Mouse (Mus musculus) myocyte (in vitro differentiated cells): ENCODE results near the gene E030018B13Rik.

Experiments
- CEBPB ChIP-seq: IDR thresholded peaks from 2 replicates; pipeline ENCODE4 v1.6.1; 2011; ENCODE audit warnings: mild to moderate bottlenecking, moderate library complexity; ENCODE audit not compliant: poor library complexity, insufficient read depth, severe bottlenecking
- MAX ChIP-seq: IDR thresholded peaks from one replicate; pipeline ENCODE4 v1.6.1; 2011; ENCODE audit warnings: low read depth, mild to moderate bottlenecking, control low read depth
- MYOG ChIP-seq, 3 experiments: IDR thresholded peaks; one replicate each; pipeline ENCODE4 v1.6.1; 2011; ENCODE audit warnings: control low read depth in 2 of 3, low read depth in 2 of 3, mild to moderate bottlenecking in 2 of 3; ENCODE audit not compliant: insufficient read length in 2 of 3, control insufficient read depth in 1 of 3, insufficient read depth in 1 of 3
- POLR2A ChIP-seq: IDR thresholded peaks from one replicate; pipeline ENCODE4 v1.6.1; 2011; ENCODE audit warnings: low read depth, mild to moderate bottlenecking, control low read depth, moderate library complexity; ENCODE audit not compliant: insufficient read length
- POLR2AphosphoS2 ChIP-seq: IDR thresholded peaks from one replicate; pipeline ENCODE4 v1.6.1; 2011; ENCODE audit warnings: low read depth, control low read depth; ENCODE audit not compliant: insufficient read length

DNA sequence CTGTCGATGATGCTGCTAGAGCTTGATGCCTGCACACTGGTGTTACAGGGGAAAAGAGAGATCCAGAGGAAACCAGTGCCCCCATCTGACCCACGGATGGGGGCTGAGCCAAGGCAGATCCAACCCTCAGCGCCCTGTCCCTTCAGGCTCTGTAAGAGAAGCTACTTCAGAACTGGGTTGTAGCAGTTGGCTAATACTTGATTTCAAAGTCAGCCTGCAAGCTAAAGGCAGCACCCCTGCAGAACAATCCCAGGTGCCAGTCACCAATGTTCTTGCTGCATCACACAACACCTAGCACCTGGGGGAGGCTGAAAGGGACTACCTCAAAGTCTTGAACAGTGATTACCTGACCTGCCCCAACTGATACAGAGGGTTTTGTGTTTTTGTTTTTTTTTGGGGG is 14.7 kb upstream of the E030018B13Rik start:
- TF ChIP-seq CEBPB = no peak
- no peak for TF ChIP-seq MAX
- TF ChIP-seq MYOG (IDR thresholded peaks at IDR 0.05; ENCODE audit: control insufficient read depth in 1 of 3, insufficient read depth in 1 of 3, insufficient read length in 2 of 3, low read depth in 2 of 3) = no peak
- no peak for TF ChIP-seq POLR2A
- TF ChIP-seq POLR2AphosphoS2 = no peak
